Mouse (Mus musculus) lung, postnatal 25 days (tissue): Measurements from ENCODE around the gene Exoc3l.

Experiments
- DNase-seq: peaks from one replicate; pipeline ENCODE4 v3.0.0; 2022; ENCODE audit warnings: low spot score

Exoc3l gene

GRCm38 (mm10) chr8:105295895-105296573, at the start of gene Exoc3l:
Gene Exoc3l (minus strand): TSS chr8:105296101.
- peak; percentile 48 for DNase-seq

- DNase-seq: peak; percentile 64
Observed at GRCm38 (mm10) chr8:105345061-105345975, 49.4 kb upstream of the Exoc3l start.

GRCm38 (mm10) chr8:105343791-105344574, 48.1 kb upstream of the Exoc3l start:
- DNase-seq: peak; percentile 50

- DNase-seq: no peak
Observed at GRCm38 (mm10) chr8:105342768-105343167, 46.9 kb upstream of the Exoc3l start.

GRCm38 (mm10) chr8:105341399-105341798, 45.5 kb upstream of the Exoc3l start:
- DNase-seq: peak; percentile 76

- DNase-seq: peak; percentile 89
Observed at GRCm38 (mm10) chr8:105339886-105340635, 44.2 kb upstream of the Exoc3l start.

GRCm38 (mm10) chr8:105338992-105339391, 43.1 kb upstream of the Exoc3l start:
- no peak for DNase-seq

- no peak for DNase-seq
Observed at GRCm38 (mm10) chr8:105336373-105337130, 40.7 kb upstream of the Exoc3l start.

- DNase-seq: no peak
Observed at GRCm38 (mm10) chr8:105332523-105332922, 36.6 kb upstream of the Exoc3l start.

- no peak for DNase-seq
Observed at GRCm38 (mm10) chr8:105331931-105332330, 36.0 kb upstream of the Exoc3l start.

GRCm38 (mm10) chr8:105331469-105331868, 35.6 kb upstream of the Exoc3l start:
- no peak for DNase-seq

- DNase-seq: no peak
Observed at GRCm38 (mm10) chr8:105330325-105330724, 34.4 kb upstream of the Exoc3l start.

- no peak for DNase-seq
Observed at GRCm38 (mm10) chr8:105326968-105327367, 31.1 kb upstream of the Exoc3l start.

- DNase-seq: peak; percentile 98
Observed at GRCm38 (mm10) chr8:105326141-105326672, 30.3 kb upstream of the Exoc3l start, which contains the start of the genes Lrrc29 and Tmem208. Gene Lrrc29 (minus strand): TSS chr8:105326278. Gene Tmem208 (plus strand): TSS chr8:105326354.

GRCm38 (mm10) chr8:105325641-105326093, 29.8 kb upstream of the Exoc3l start:
- no peak for DNase-seq

GRCm38 (mm10) chr8:105323183-105323582, 27.3 kb upstream of the Exoc3l start:
- DNase-seq: no peak

- peak; percentile 71 for DNase-seq
Observed at GRCm38 (mm10) chr8:105318662-105319190, 22.8 kb upstream of the Exoc3l start.

- peak; percentile 86 for DNase-seq
Observed at GRCm38 (mm10) chr8:105317941-105318340, 22.0 kb upstream of the Exoc3l start.

GRCm38 (mm10) chr8:105315073-105315769, 19.3 kb upstream of the Exoc3l start:
- no peak for DNase-seq
